Mouse (Mus musculus) CH12.LX (cell line): ENCODE results near the gene Akt3. TPM values are rescaled to one million over a fixed set of nuclear protein-coding genes. Genes with fewer than 3 reads are reported as not detected.

Experiments
- DNase-seq: peaks from one replicate; pipeline ENCODE4 v3.0.0-alpha.2; 2013; ENCODE audit errors: extremely low read depth
- H3K27ac ChIP-seq: 2 replicates; pipeline ENCODE4 v1.5.1; 2012; ENCODE audit warnings: low read depth, mild to moderate bottlenecking, control low read depth, moderate library complexity; ENCODE audit not compliant: insufficient read depth
- H3K27me3 ChIP-seq: replicated peaks from 2 replicates; pipeline ENCODE3; 2012; ENCODE audit warnings: inconsistent platforms
- H3K36me3 ChIP-seq, 2 experiments: replicated peaks in 1 of 2; 2 replicates each; pipeline versions ENCODE3 to v1.6.1; 2012; ENCODE audit warnings: inconsistent platforms in 1 of 2, low read length in 1 of 2, mild to moderate bottlenecking in 1 of 2, mixed read lengths in 1 of 2, moderate library complexity in 1 of 2; ENCODE audit not compliant: control insufficient read depth in 1 of 2, insufficient read depth in 1 of 2
- H3K4me1 ChIP-seq, 2 experiments: 2 replicates each; pipeline ENCODE4 v1.6.1; 2012; ENCODE audit warnings: inconsistent platforms in 1 of 2, moderate library complexity in 1 of 2; ENCODE audit not compliant: insufficient read depth in 2 of 2, control insufficient read depth in 1 of 2
- H3K4me2 ChIP-seq: 2 replicates; pipeline ENCODE4 v1.6.1; 2012; ENCODE audit warnings: low read depth, mild to moderate bottlenecking, control low read depth; ENCODE audit not compliant: poor library complexity, insufficient read depth, severe bottlenecking
- H3K4me3 ChIP-seq, 3 experiments: fragments of 150-350 bp in 1 of 3; sonication (generic) in 1 of 3; replicated peaks in 1 of 3; 2 replicates each; pipeline versions ENCODE3 to v1.5.1; 2011 to 2012; ENCODE audit warnings: low read depth in 2 of 3, low read length in 2 of 3, mild to moderate bottlenecking in 2 of 3, moderate library complexity in 2 of 3, control low read depth in 1 of 3, improper control_type of control experiment in 1 of 3, inconsistent platforms in 1 of 3, mixed read lengths in 1 of 3; ENCODE audit not compliant: poor library complexity in 1 of 3
- H3K79me2 ChIP-seq: replicated peaks from 2 replicates; pipeline ENCODE4 v1.6.1; 2012; ENCODE audit warnings: mild to moderate bottlenecking, moderate library complexity; ENCODE audit not compliant: control insufficient read depth, poor library complexity, insufficient read depth, severe bottlenecking; ENCODE audit errors: extremely low read depth
- H3K9ac ChIP-seq: 2 replicates; pipeline ENCODE4 v1.6.1; 2012; ENCODE audit warnings: low read depth, mild to moderate bottlenecking, control low read depth, moderate library complexity; ENCODE audit not compliant: insufficient read depth
- H3K9me3 ChIP-seq: replicated peaks from 2 replicates; pipeline ENCODE3; 2012; ENCODE audit warnings: low read length, inconsistent platforms, mixed read lengths
- BHLHE40 ChIP-seq: IDR thresholded peaks from 2 replicates; pipeline ENCODE4 v1.6.1; 2011; ENCODE audit warnings: mild to moderate bottlenecking, low read depth, low read length, improper control_type of control experiment
- CHD1 ChIP-seq: IDR thresholded peaks from 2 replicates; pipeline ENCODE4 v1.6.1; 2012; ENCODE audit warnings: low read depth, low read length, improper control_type of control experiment, inconsistent platforms
- CHD2 ChIP-seq: IDR thresholded peaks from 2 replicates; pipeline ENCODE4 v1.6.1; 2011; ENCODE audit warnings: low read length, improper control_type of control experiment
- ELF1 ChIP-seq: IDR thresholded peaks from 2 replicates; pipeline ENCODE4 v1.6.1; 2014; ENCODE audit warnings: low read depth, mild to moderate bottlenecking, inconsistent platforms, low read length, improper control_type of control experiment
- EP300 ChIP-seq: IDR thresholded peaks from 2 replicates; pipeline ENCODE4 v1.6.1; 2011; ENCODE audit warnings: low read length, improper control_type of control experiment
- ETS1 ChIP-seq: conservative IDR thresholded peaks from 2 replicates; pipeline ENCODE4 v1.6.1; 2012; ENCODE audit warnings: low read depth, mild to moderate bottlenecking, inconsistent platforms, low read length, improper control_type of control experiment, moderate library complexity
- JUND ChIP-seq: conservative IDR thresholded peaks from 2 replicates; pipeline ENCODE4 v1.6.1; 2011; ENCODE audit warnings: low read depth, low read length, improper control_type of control experiment
- KAT2A ChIP-seq: IDR thresholded peaks from 2 replicates; pipeline ENCODE4 v1.6.1; 2012; ENCODE audit warnings: low read length, improper control_type of control experiment, inconsistent platforms; ENCODE audit not compliant: insufficient replicate concordance
- MAFK ChIP-seq: IDR thresholded peaks from 2 replicates; pipeline ENCODE4 v1.6.1; 2011; ENCODE audit warnings: low read length, improper control_type of control experiment; ENCODE audit not compliant: insufficient replicate concordance
- MAX ChIP-seq: IDR thresholded peaks from 2 replicates; pipeline ENCODE4 v1.6.1; 2011; ENCODE audit warnings: low read length, improper control_type of control experiment
- MAZ ChIP-seq: IDR thresholded peaks from 2 replicates; pipeline ENCODE4 v1.6.1; 2012; ENCODE audit warnings: low read depth, mild to moderate bottlenecking, inconsistent platforms, low read length, improper control_type of control experiment, moderate library complexity
- MXI1 ChIP-seq: IDR thresholded peaks from 2 replicates; pipeline ENCODE4 v1.6.1; 2011; ENCODE audit warnings: mild to moderate bottlenecking, low read depth, low read length, improper control_type of control experiment
- POLR2A ChIP-seq: IDR thresholded peaks from 2 replicates; pipeline ENCODE4 v1.6.1; 2011; ENCODE audit warnings: low read depth, mild to moderate bottlenecking, improper control_type of control experiment, low read length
- POLR2AphosphoS2 ChIP-seq: IDR thresholded peaks from 2 replicates; pipeline ENCODE4 v1.6.1; 2011; ENCODE audit warnings: low read depth, low read length, improper control_type of control experiment
- RCOR1 ChIP-seq: conservative IDR thresholded peaks from 2 replicates; pipeline ENCODE4 v1.6.1; 2012; ENCODE audit warnings: low read depth, mild to moderate bottlenecking, inconsistent platforms, low read length, improper control_type of control experiment
- SIN3A ChIP-seq: IDR thresholded peaks from 2 replicates; pipeline ENCODE4 v1.6.1; 2012; ENCODE audit warnings: low read length, improper control_type of control experiment, inconsistent platforms
- SMC3 ChIP-seq: IDR thresholded peaks from 2 replicates; pipeline ENCODE4 v1.6.1; 2011; ENCODE audit warnings: low read depth, low read length, improper control_type of control experiment
- TBP ChIP-seq: conservative IDR thresholded peaks from 2 replicates; pipeline ENCODE4 v1.6.1; 2011; ENCODE audit warnings: low read depth, low read length, improper control_type of control experiment
- UBTF ChIP-seq: IDR thresholded peaks from 2 replicates; pipeline ENCODE4 v1.6.1; 2012; ENCODE audit warnings: low read depth, mild to moderate bottlenecking, inconsistent platforms, low read length, improper control_type of control experiment, moderate library complexity
- ZKSCAN1 ChIP-seq: IDR thresholded peaks from 2 replicates; pipeline ENCODE4 v1.6.1; 2012; ENCODE audit warnings: low read depth, inconsistent platforms, low read length, improper control_type of control experiment, borderline replicate concordance
- ZNF384 ChIP-seq: IDR thresholded peaks from 2 replicates; pipeline ENCODE4 v1.6.1; 2012; ENCODE audit warnings: low read depth, low read length, improper control_type of control experiment, inconsistent platforms
- dilution Hi-C: fragments of 300-500 bp; cut with MboI; formaldehyde crosslinking; loops from 2 replicates; pipeline ENCODE4 v1.14.3; 2020; ENCODE audit warnings: low sequenced_read_pairs; ENCODE audit not compliant: extremely low pct_unique_long_range_greater_than_20kb, extremely low pct_ligation_motif_present
- in situ Hi-C: fragments of 300-500 bp; cut with MboI; formaldehyde crosslinking; loops from 3 replicates; pipeline ENCODE4 v1.14.3; 2019; ENCODE audit warnings: low sequenced_read_pairs, low pct_ligation_motif_present, low pct_unique_long_range_greater_than_20kb, mixed read lengths
- polyA plus RNA-seq: library from polyadenylated mRNA; unstranded; fragments of >175 nt; gene quantifications from 2 replicates; pipeline ENCODE4 v1.2.1, GENCODE M21; 2012; ENCODE audit warnings: low read depth; ENCODE audit not compliant: insufficient read length
- total RNA-seq, 2 experiments: library from RNA; depleted of rRNA; stranded (reverse); fragments of 300-350 nt in 1 of 2; fragments of >200 nt in 1 of 2; gene quantifications; 2 replicates each; pipeline ENCODE4 v1.2.3; 2012 to 2014

Gene Akt3
- total and polyA plus RNA-seq, 3 experiments = 0.34 to 1.3 (median 0.82) TPM

DNA sequence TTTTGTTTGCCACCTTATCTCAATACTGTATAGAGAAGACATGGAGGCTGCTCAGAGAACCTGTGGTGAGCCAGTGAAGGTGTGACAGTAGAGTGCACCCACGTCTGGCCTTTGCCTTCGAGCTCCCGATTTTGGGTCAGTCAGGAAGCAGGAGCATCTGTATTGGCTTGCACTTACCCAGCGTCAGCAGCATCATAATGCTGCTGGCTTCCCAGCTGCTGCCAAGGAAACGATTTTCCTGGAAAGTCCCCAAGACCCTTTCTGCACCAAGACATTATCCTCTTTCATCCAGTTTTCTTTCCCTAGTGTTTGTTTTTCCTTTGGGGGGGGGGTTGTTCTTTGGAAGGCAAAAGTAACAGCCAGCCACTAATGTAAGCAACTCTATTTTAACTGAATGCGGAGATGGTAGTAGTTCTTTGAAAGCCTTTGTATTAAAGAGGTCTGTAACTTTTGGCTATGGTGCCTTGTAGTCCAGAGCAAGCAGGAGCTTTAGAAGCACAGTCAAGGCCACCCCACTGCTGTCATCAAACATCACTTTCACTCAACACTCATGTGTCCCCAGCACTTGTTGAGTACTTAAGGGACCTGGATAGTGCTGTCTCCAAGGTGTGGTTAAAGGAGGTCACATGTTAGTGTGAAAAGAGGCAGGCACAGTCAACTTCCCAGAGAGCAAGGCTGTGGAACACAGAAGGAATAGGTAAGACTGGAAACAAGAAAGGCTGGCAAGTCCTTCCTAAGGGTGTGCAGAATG, 270.8 kb downstream of the Akt3 start:
- Histone ChIP-seq H3K9me3 (no peaks in the 10 kb centered on the region), H3K4me1 (peaks cover 12 to 30% of the 10 kb centered on the region in 2 experiments), H3K27me3 (no peaks in the 10 kb centered on the region), H3K9ac (no peak overlapping the region), H3K79me2 (no peaks in the 10 kb centered on the region), H3K36me3 (peaks cover 3 to 7% of the 10 kb centered on the region in 2 experiments)
- in situ Hi-C loops = no loop called here
- no peak for DNase-seq
- TF ChIP-seq POLR2AphosphoS2 (no peak), JUND (no peak), TBP (no peak), BHLHE40 (no peak), UBTF (no peak), MAZ (no peak), ETS1 (no peak), ZNF384 (no peak), KAT2A (no peak), MXI1 (no peak), POLR2A (no peak), CHD2 (no peak), CHD1 (no peak), RCOR1 (no peak), SMC3 (no peak), ELF1 (no peak), MAFK (no peak), ZKSCAN1 (no peak)
- TF ChIP-seq, all 38 proteins: peak for 0
- Histone ChIP-seq H3K4me2 (no peak overlapping the region), H3K4me3 (no peak overlapping the region), H3K27ac (no peak overlapping the region)
- dilution Hi-C loops = no loop called here

DNA sequence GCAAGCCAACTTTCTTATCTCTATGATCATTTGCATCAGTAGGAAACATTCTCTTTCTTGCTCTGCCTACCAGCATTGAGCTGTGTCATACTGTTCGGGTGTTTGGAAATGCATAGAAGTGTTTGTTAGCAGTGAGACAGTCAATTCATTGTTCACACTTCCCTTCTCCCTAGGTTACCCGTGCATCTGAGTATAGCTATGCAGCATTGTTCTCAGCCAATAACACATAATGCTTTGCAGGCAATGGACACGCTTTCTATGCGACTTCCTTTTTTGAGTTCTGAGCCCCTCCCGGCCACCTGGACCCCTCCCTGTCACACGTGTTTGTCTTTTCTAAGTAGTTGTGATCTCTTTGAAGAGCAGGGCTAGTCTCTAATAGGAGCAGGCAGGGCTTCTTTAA, 271.7 kb downstream of the Akt3 start:
- peak; percentile 57 for DNase-seq
- H3K36me3 ChIP-seq = peaks cover 3 to 9% of the 10 kb centered on the region in 2 experiments
- no peak overlapping the region for H3K27ac ChIP-seq
- H3K27me3 ChIP-seq = no peaks in the 10 kb centered on the region
- no peaks in the 10 kb centered on the region for H3K79me2 ChIP-seq
- in situ Hi-C loops = no loop called here
- dilution Hi-C loops = no loop called here
- H3K9ac ChIP-seq = no peak overlapping the region; the same call in 1 of the 2 replicates
- peaks cover 13 to 33% of the 10 kb centered on the region in 2 experiments for H3K4me1 ChIP-seq
- H3K4me3 ChIP-seq = no peak overlapping the region
- H3K9me3 ChIP-seq = no peaks in the 10 kb centered on the region
- peak overlapping the region; percentile 23; the same call in 1 of the 2 replicates for H3K4me2 ChIP-seq
- TF ChIP-seq SIN3A = no peak
- peak; percentile 41 for TF ChIP-seq BHLHE40
- 0 out of 2 replicates have a peak, but pooled peaks have one; percentile 18 for TF ChIP-seq MAX
- TF ChIP-seq EP300 = 0 out of 2 replicates have a peak, but pooled peaks have one; percentile 0
